ENCODE assay signal across 18 mouse cellular contexts in the genomic region with DNA sequence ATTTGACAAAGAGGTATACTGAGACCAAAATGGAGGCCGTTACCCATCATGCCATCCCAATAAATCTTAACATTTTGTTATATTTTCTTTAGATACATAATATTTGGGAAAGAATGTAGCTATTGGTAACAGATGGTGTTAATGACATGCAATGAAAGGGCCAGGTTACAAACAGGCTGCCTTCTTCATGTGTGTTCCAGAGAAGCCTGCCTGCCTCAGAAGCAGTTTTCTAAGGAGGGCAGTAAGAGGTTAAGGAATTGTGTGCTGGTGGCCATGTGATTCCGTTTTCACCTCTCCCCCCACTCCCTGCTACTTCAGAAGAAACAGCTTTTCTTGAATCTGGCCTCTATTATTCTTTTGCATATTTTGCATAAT. TPM values are rescaled to one million over a fixed set of nuclear protein-coding genes. Genes with fewer than 3 reads are reported as not detected.
"Had no signal": no experiment of that assay in that cellular context is flagged by ENCODE, and none has a peak within 500 bp of the region (broad histone marks: within the 10 kb centered on the region; RNA-seq: fewer than 3 reads in every experiment).

No protein-coding gene starts in this region.

- ATAC-seq: lung, postnatal 0 days; midbrain, embryonic 13.5 days; midbrain, embryonic 15.5 days had no signal

- H3K27ac ChIP-seq: lung, embryonic 15.5 days; macrophage; midbrain, embryonic 13.5 days; midbrain, embryonic 15.5 days; neural tube, embryonic 12.5 days; stomach, embryonic 15.5 days; stomach, postnatal 0 days had no signal

- H3K4me2 ChIP-seq: lung, embryonic 15.5 days; midbrain, embryonic 11.5 days; midbrain, embryonic 13.5 days; midbrain, embryonic 15.5 days; neural tube, embryonic 12.5 days; stomach, embryonic 15.5 days had no signal

- DNase-seq: lung, adult 2 months; lung, postnatal 14 days; lung, postnatal 36 days; right cerebral cortex, postnatal 14 days; thymus, adult 2 months; thymus, postnatal 25 days; thymus, postnatal 4 days had no signal

- H3K36me3 ChIP-seq: lung, embryonic 15.5 days; midbrain, embryonic 13.5 days; midbrain, embryonic 15.5 days; neural tube, embryonic 12.5 days; stomach, embryonic 15.5 days had no signal

- H3K9me3 ChIP-seq: lung, embryonic 15.5 days; megakaryocyte, embryonic 14.5 days; midbrain, embryonic 13.5 days; midbrain, embryonic 15.5 days; neural tube, embryonic 12.5 days; stomach, embryonic 15.5 days had no signal

- H3K27me3 ChIP-seq: lung, embryonic 15.5 days; midbrain, embryonic 13.5 days; midbrain, embryonic 15.5 days; neural tube, embryonic 12.5 days; stomach, embryonic 15.5 days had no signal

- H3K9ac ChIP-seq: lung, embryonic 15.5 days; midbrain, embryonic 13.5 days; midbrain, embryonic 15.5 days; neural tube, embryonic 12.5 days; stomach, embryonic 15.5 days had no signal

- H3K4me3 ChIP-seq: lung, embryonic 15.5 days; megakaryocyte, embryonic 14.5 days; midbrain, embryonic 13.5 days; midbrain, embryonic 15.5 days; neural tube, embryonic 12.5 days; stomach, embryonic 15.5 days had no signal

- H3K4me1 ChIP-seq: lung, embryonic 15.5 days; midbrain, embryonic 13.5 days; midbrain, embryonic 15.5 days; neural tube, embryonic 12.5 days; stomach, embryonic 15.5 days had no signal

RNA-seq across cellular contexts. Expression of a gene that starts 27.4 kb away (rescaled TPM):
- total RNA-seq: monocyte, adult 5-6 weeks had no signal
- polyA plus RNA-seq: macrophage had no signal
